Mouse (Mus musculus): Measurements from ENCODE around the gene Sptbn2. TPM values are rescaled to one million over a fixed set of nuclear protein-coding genes. Genes with fewer than 3 reads are reported as not detected.

The Sptbn2 gene
- polyA plus RNA-seq, 1 experiment from 2014 or later, result 0.75 TPM

- 90% methylated on average over 14 of the region's 14 CpGs for WGBS
- peaks cover 6% of the 10 kb centered on the region; the same call in 1 of the 2 replicates for H3K4me1 ChIP-seq (replicated peaks; ENCODE audit: control insufficient read depth, insufficient read depth, low read length)
- no peak for DNase-seq (ENCODE audit: low spot score)
- no peak for ATAC-seq (replicated peaks; ENCODE audit: low FRiP score)
- H3K36me3 ChIP-seq (ENCODE audit: control insufficient read depth, insufficient read depth, low read length), result no peaks in the 10 kb centered on the region
- H3K27ac ChIP-seq (ENCODE audit: low read depth, low read length), result no peak overlapping the region
- no peaks in the 10 kb centered on the region for H3K9me3 ChIP-seq (ENCODE audit: control insufficient read depth, low read length)
- no peak overlapping the region for H3K4me3 ChIP-seq (ENCODE audit: low read depth, low read length)
- H3K27me3 ChIP-seq (replicated peaks; ENCODE audit: control insufficient read depth, insufficient read depth, low read length), result peaks cover 46% of the 10 kb centered on the region
- no peak overlapping the region for H3K4me2 ChIP-seq
- no peak overlapping the region for H3K9ac ChIP-seq (ENCODE audit: low read depth, low read length)
These were observed 5.8 kb downstream of the Sptbn2 start for GRCm38 (mm10) chr19:4716756-4717155.

DNA sequence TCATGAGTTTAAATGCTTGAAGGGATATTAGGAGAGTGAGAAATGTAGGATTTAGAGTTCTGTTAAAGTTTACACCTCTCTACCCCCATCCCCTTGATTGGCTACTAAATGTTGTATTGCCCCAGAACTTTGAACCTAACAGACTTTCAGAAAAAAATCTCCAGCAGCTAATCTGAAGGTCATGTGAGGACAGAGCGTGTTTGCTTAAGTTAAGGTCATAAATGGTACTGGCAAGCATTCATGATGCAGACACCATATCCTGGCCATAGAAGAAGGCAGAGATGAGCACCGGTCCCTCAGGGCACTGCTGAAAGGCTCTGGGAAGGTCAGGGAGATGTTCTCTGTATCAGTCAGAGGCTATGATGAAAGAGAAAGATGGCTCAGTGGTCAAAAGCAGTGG lies 6.3 kb downstream of the Sptbn2 start:
- WGBS, result 87% methylated on average over 2 of the region's 2 CpGs
- no peaks in the 10 kb centered on the region for H3K36me3 ChIP-seq (ENCODE audit: control insufficient read depth, insufficient read depth, low read length)
- H3K27ac ChIP-seq (ENCODE audit: low read depth, low read length), result no peak overlapping the region
- H3K4me3 ChIP-seq (ENCODE audit: low read depth, low read length), result no peak overlapping the region
- no peak overlapping the region for H3K9ac ChIP-seq (ENCODE audit: low read depth, low read length)
- no peak overlapping the region for H3K4me2 ChIP-seq
- no peak for DNase-seq (ENCODE audit: low spot score)
- no peaks in the 10 kb centered on the region for H3K9me3 ChIP-seq (ENCODE audit: control insufficient read depth, low read length)
- H3K27me3 ChIP-seq (replicated peaks; ENCODE audit: control insufficient read depth, insufficient read depth, low read length), result peaks cover 40% of the 10 kb centered on the region
- ATAC-seq (replicated peaks; ENCODE audit: low FRiP score), result no peak
- H3K4me1 ChIP-seq (replicated peaks; ENCODE audit: control insufficient read depth, insufficient read depth, low read length), result peaks cover 6% of the 10 kb centered on the region; the same call in 1 of the 2 replicates

GRCm38 (mm10) chr19:4718716-4719115 lies 7.7 kb downstream of the Sptbn2 start:
- Histone ChIP-seq H3K36me3 (ENCODE audit: control insufficient read depth, insufficient read depth, low read length) (no peaks in the 10 kb centered on the region), H3K4me1 (replicated peaks; ENCODE audit: control insufficient read depth, insufficient read depth, low read length) (peaks cover 4% of the 10 kb centered on the region; the same call in 1 of the 2 replicates), H3K4me3 (ENCODE audit: low read depth, low read length) (no peak overlapping the region), H3K9me3 (ENCODE audit: control insufficient read depth, low read length) (no peaks in the 10 kb centered on the region), H3K9ac (ENCODE audit: low read depth, low read length) (no peak overlapping the region), H3K4me2 (no peak overlapping the region), H3K27me3 (replicated peaks; ENCODE audit: control insufficient read depth, insufficient read depth, low read length) (peaks cover 26% of the 10 kb centered on the region), H3K27ac (ENCODE audit: low read depth, low read length) (no peak overlapping the region)
- DNase-seq (ENCODE audit: low spot score) (no peak), ATAC-seq (replicated peaks; ENCODE audit: low FRiP score) (no peak)
- WGBS, result 19% methylated on average over 8 of the region's 12 CpGs

GRCm38 (mm10) chr19:4719351-4719764 lies 8.4 kb downstream of the Sptbn2 start:
- H3K9ac ChIP-seq (ENCODE audit: low read depth, low read length), result no peak overlapping the region
- H3K4me3 ChIP-seq (ENCODE audit: low read depth, low read length), result no peak overlapping the region
- 35% methylated on average over 5 of the region's 5 CpGs for WGBS
- H3K36me3 ChIP-seq (ENCODE audit: control insufficient read depth, insufficient read depth, low read length), result no peaks in the 10 kb centered on the region
- peaks cover 4% of the 10 kb centered on the region; the same call in 1 of the 2 replicates for H3K4me1 ChIP-seq (replicated peaks; ENCODE audit: control insufficient read depth, insufficient read depth, low read length)
- peaks cover 20% of the 10 kb centered on the region for H3K27me3 ChIP-seq (replicated peaks; ENCODE audit: control insufficient read depth, insufficient read depth, low read length)
- no peak for DNase-seq (ENCODE audit: low spot score)
- H3K4me2 ChIP-seq, result no peak overlapping the region
- H3K9me3 ChIP-seq (ENCODE audit: control insufficient read depth, low read length), result no peaks in the 10 kb centered on the region
- ATAC-seq (replicated peaks; ENCODE audit: low FRiP score), result no peak
- no peak overlapping the region for H3K27ac ChIP-seq (ENCODE audit: low read depth, low read length)

- Histone ChIP-seq H3K27ac (ENCODE audit: low read depth, low read length) (no peak overlapping the region), H3K4me2 (no peak overlapping the region), H3K4me3 (ENCODE audit: low read depth, low read length) (no peak overlapping the region), H3K9ac (ENCODE audit: low read depth, low read length) (no peak overlapping the region), H3K27me3 (replicated peaks; ENCODE audit: control insufficient read depth, insufficient read depth, low read length) (peaks cover 12% of the 10 kb centered on the region), H3K9me3 (ENCODE audit: control insufficient read depth, low read length) (no peaks in the 10 kb centered on the region), H3K4me1 (replicated peaks; ENCODE audit: control insufficient read depth, insufficient read depth, low read length) (peaks cover 4% of the 10 kb centered on the region; the same call in 1 of the 2 replicates), H3K36me3 (ENCODE audit: control insufficient read depth, insufficient read depth, low read length) (no peaks in the 10 kb centered on the region)
- ATAC-seq (replicated peaks; ENCODE audit: low FRiP score) (no peak), DNase-seq (ENCODE audit: low spot score) (no peak)
- WGBS, result 79% methylated on average over 15 of the region's 15 CpGs
These were observed 9.1 kb downstream of the Sptbn2 start for GRCm38 (mm10) chr19:4720112-4720511.

DNA sequence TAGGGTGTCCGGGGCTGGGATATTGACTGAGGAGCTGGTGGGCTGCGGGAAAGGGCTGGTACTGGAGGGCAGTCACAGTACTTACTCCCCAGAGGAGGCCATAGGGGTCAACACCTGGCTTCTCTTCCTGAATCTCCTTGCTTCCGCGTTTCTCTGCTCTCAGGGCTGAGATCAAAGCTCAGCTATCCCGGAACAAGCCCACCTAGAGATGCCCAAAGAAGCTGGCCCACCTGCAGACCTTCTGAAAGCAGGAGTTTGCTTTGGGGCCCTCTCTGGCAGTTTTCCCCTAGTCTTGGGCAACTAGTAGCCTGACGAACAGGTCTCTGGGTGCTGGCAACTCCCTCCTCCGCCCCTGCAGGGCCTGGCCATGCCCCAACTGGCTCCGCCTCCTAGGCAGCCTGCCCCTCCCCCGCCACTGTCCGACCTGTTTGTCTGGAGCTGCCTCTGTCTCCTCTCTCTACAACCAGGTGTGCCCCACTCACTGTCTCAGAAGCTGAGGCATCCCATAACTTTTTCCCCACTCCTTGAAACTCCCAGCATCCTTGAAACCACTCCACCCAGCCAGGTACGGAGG lies 9.8 kb downstream of the Sptbn2 start:
- peak overlapping the region; percentile 42 for H3K4me2 ChIP-seq

DNA sequence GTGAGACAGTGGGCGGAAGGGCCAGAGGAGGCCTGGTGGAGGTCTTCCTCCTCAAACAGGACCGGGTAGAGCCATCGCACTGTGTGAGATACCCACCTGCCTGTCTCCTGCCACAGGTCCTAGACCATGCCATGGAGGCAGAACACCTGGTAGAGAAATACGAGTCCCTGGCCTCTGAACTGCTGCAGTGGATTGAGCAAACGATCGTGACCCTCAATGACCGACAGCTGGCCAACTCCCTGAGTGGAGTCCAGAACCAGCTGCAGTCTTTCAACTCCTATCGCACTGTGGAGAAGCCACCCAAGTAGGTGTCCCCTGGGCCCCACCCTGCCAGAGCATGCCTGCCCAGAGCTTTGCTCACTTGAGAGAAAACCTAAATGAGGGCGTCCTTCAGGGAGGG lies 18.2 kb downstream of the Sptbn2 start:
- Histone ChIP-seq H3K27me3 (replicated peaks; ENCODE audit: control insufficient read depth, insufficient read depth, low read length) (no peaks in the 10 kb centered on the region), H3K4me1 (replicated peaks; ENCODE audit: control insufficient read depth, insufficient read depth, low read length) (no peaks in the 10 kb centered on the region), H3K9ac (ENCODE audit: low read depth, low read length) (no peak overlapping the region), H3K9me3 (ENCODE audit: control insufficient read depth, low read length) (no peaks in the 10 kb centered on the region), H3K4me3 (ENCODE audit: low read depth, low read length) (no peak overlapping the region), H3K4me2 (no peak overlapping the region), H3K36me3 (ENCODE audit: control insufficient read depth, insufficient read depth, low read length) (no peaks in the 10 kb centered on the region), H3K27ac (ENCODE audit: low read depth, low read length) (no peak overlapping the region)
- 81% methylated on average over 9 of the region's 9 CpGs for WGBS
- DNase-seq (ENCODE audit: low spot score) (no peak), ATAC-seq (replicated peaks; ENCODE audit: low FRiP score) (no peak)

More for the DNA sequence above, 9.8 kb downstream of the Sptbn2 start:
- 17% methylated on average over 11 of the region's 11 CpGs for WGBS
- DNase-seq (ENCODE audit: low spot score), result no peak
- Histone ChIP-seq H3K4me1 (replicated peaks; ENCODE audit: control insufficient read depth, insufficient read depth, low read length) (peaks cover 4% of the 10 kb centered on the region; the same call in 1 of the 2 replicates), H3K36me3 (ENCODE audit: control insufficient read depth, insufficient read depth, low read length) (no peaks in the 10 kb centered on the region), H3K27ac (ENCODE audit: low read depth, low read length) (no peak overlapping the region), H3K9me3 (ENCODE audit: control insufficient read depth, low read length) (no peaks in the 10 kb centered on the region), H3K4me3 (ENCODE audit: low read depth, low read length) (no peak overlapping the region), H3K27me3 (replicated peaks; ENCODE audit: control insufficient read depth, insufficient read depth, low read length) (peaks cover 6% of the 10 kb centered on the region), H3K9ac (ENCODE audit: low read depth, low read length) (no peak overlapping the region)
- ATAC-seq (replicated peaks; ENCODE audit: low FRiP score), result no peak

- no peak for ATAC-seq (replicated peaks; ENCODE audit: low FRiP score)
These were observed 22.1 kb downstream of the Sptbn2 start for GRCm38 (mm10) chr19:4733052-4733451.

DNA sequence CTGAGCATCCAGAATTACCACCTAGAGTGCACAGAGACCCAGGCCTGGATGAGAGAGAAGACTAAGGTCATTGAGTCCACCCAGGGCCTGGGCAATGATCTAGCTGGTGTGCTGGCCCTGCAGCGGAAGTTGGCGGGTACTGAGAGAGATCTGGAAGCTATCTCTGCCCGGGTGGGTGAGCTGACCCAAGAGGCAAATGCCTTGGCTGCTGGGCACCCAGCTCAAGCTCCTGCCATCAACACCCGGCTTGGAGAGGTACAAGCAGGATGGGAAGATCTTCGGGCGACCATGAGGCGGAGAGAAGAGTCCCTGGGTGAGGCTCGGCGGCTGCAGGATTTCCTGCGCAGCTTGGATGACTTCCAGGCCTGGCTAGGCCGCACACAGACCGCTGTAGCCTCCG lies 26.9 kb downstream of the Sptbn2 start:
- WGBS, result 86% methylated on average over 13 of the region's 13 CpGs
- H3K9me3 ChIP-seq (ENCODE audit: control insufficient read depth, low read length), result no peaks in the 10 kb centered on the region
- no peak overlapping the region for H3K27ac ChIP-seq (ENCODE audit: low read depth, low read length)
- ATAC-seq (replicated peaks; ENCODE audit: low FRiP score) (no peak), DNase-seq (ENCODE audit: low spot score) (no peak)
- no peak overlapping the region for H3K9ac ChIP-seq (ENCODE audit: low read depth, low read length)
- no peak overlapping the region for H3K4me3 ChIP-seq (ENCODE audit: low read depth, low read length)
- no peaks in the 10 kb centered on the region for H3K4me1 ChIP-seq (replicated peaks; ENCODE audit: control insufficient read depth, insufficient read depth, low read length)
- no peaks in the 10 kb centered on the region for H3K36me3 ChIP-seq (ENCODE audit: control insufficient read depth, insufficient read depth, low read length)
- no peak overlapping the region for H3K4me2 ChIP-seq
- no peaks in the 10 kb centered on the region for H3K27me3 ChIP-seq (replicated peaks; ENCODE audit: control insufficient read depth, insufficient read depth, low read length)

More at GRCm38 (mm10) chr19:4733052-4733451, 22.1 kb downstream of the Sptbn2 start:
- Histone ChIP-seq H3K36me3 (ENCODE audit: control insufficient read depth, insufficient read depth, low read length) (no peaks in the 10 kb centered on the region), H3K4me1 (replicated peaks; ENCODE audit: control insufficient read depth, insufficient read depth, low read length) (no peaks in the 10 kb centered on the region), H3K9me3 (ENCODE audit: control insufficient read depth, low read length) (no peaks in the 10 kb centered on the region), H3K4me2 (no peak overlapping the region), H3K9ac (ENCODE audit: low read depth, low read length) (no peak overlapping the region), H3K27ac (ENCODE audit: low read depth, low read length) (no peak overlapping the region), H3K27me3 (replicated peaks; ENCODE audit: control insufficient read depth, insufficient read depth, low read length) (no peaks in the 10 kb centered on the region), H3K4me3 (ENCODE audit: low read depth, low read length) (no peak overlapping the region)
- WGBS, result 72% methylated on average over 3 of the region's 3 CpGs
- DNase-seq (ENCODE audit: low spot score), result no peak
